Mouse (Mus musculus): Measurements from ENCODE around the gene Gm10306.

DNA sequence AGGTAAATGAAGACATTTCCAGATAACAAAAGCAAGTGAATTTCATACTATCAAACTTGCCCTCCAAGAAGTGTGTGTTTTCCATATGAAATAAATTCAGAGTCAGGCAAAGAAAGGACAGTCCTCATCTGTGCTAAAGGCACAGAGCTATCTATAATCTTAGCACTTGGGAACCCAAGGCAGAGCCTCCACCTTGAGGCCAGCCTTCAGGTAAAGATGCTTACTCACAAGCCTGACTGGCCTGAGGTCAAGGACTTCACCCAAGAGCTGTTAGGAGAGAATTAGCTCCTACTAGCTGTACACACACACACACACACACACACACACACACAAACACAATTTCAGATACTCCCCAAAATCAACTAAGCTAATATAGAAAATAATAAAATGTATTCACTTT lies 36.4 kb downstream of the Gm10306 start:
- no peak for TF ChIP-seq EP300 (IDR thresholded peaks at IDR 0.05; ENCODE audit: insufficient read depth, low read depth, low read length)
- no peak for TF ChIP-seq CTCF (IDR thresholded peaks at IDR 0.05; ENCODE audit: low read depth, low read length)

Data from ES-Bruce4 (cell line).